Mouse (Mus musculus) liver, embryonic 12.5 days (tissue): ENCODE results near the gene Mrps7. TPM values are rescaled to one million over a fixed set of nuclear protein-coding genes. Genes with fewer than 3 reads are reported as not detected.
A peak's percentile ranks its signal among the peaks of the same experiment; 100 is the strongest.

Experiments used
- ATAC-seq: fragments of 200-750 bp; cut with Nextera tagmentation; 2 replicates; pipeline ENCODE4 v1.8.0; 2017; ENCODE audit warnings: moderate number of reproducible peaks, mild to moderate bottlenecking, moderate library complexity
- H3K27ac ChIP-seq: fragments of 300-500 bp; sonication (generic); 2 replicates; pipeline ENCODE4 v1.5.1; 2016; ENCODE audit warnings: mild to moderate bottlenecking
- H3K27me3 ChIP-seq: fragments of 300-500 bp; sonication (generic); replicated peaks from 2 replicates; pipeline ENCODE4 v1.6.1; 2016; ENCODE audit warnings: mild to moderate bottlenecking, moderate library complexity
- H3K36me3 ChIP-seq: fragments of 300-500 bp; sonication (generic); 2 replicates; pipeline ENCODE4 v1.6.1; 2016; ENCODE audit warnings: mild to moderate bottlenecking, moderate library complexity
- H3K4me1 ChIP-seq: fragments of 300-500 bp; sonication (generic); 2 replicates; pipeline ENCODE4 v1.6.1; 2016
- H3K4me2 ChIP-seq: fragments of 300-500 bp; sonication (generic); 2 replicates; pipeline ENCODE4 v1.6.1; 2016; ENCODE audit warnings: mild to moderate bottlenecking, moderate library complexity
- H3K4me3 ChIP-seq: fragments of 300-500 bp; sonication (generic); 2 replicates; pipeline ENCODE4 v1.5.1; 2016; ENCODE audit warnings: mild to moderate bottlenecking, moderate library complexity
- H3K9ac ChIP-seq: fragments of 300-500 bp; sonication (generic); 2 replicates; pipeline ENCODE4 v1.6.1; 2016; ENCODE audit warnings: mild to moderate bottlenecking, moderate library complexity
- H3K9me3 ChIP-seq: fragments of 300-500 bp; sonication (generic); replicated peaks from 2 replicates; pipeline ENCODE4 v1.6.1; 2016; ENCODE audit warnings: mild to moderate bottlenecking, moderate library complexity
- WGBS: fragments of 180-500 bp; shearing (Covaris S2); methylation state at CpG from one replicate; pipeline ENCODE4 v1.1.7; 2016; ENCODE audit not compliant: insufficient replicate concordance; 5-methylcytosine and 5-hydroxymethylcytosine counted together
- polyA plus RNA-seq: library from polyadenylated mRNA; unstranded; fragments of >200 nt; fragmentation: Nextera tagmentation; extraction: Ambion mirVana; gene quantifications from 2 replicates; pipeline ENCODE4 v1.2.1, GENCODE M21; 2016

Mrps7 gene
- polyA plus RNA-seq, 1 experiment from 2014 or later: 87.3 TPM

GRCm38 (mm10) chr11:115612059-115612409 is 8.3 kb downstream of the Mrps7 start:
- peak overlapping the region; percentile 68 for H3K4me3 ChIP-seq
- no peaks in the 10 kb centered on the region for H3K27me3 ChIP-seq
- H3K4me2 ChIP-seq: peak overlapping the region; percentile 93
- peak overlapping the region; percentile 96 for H3K27ac ChIP-seq
- peaks cover 57% of the 10 kb centered on the region for H3K36me3 ChIP-seq
- WGBS: 2% methylated on average over 13 of the region's 13 CpGs
- no peaks in the 10 kb centered on the region for H3K9me3 ChIP-seq
- peaks cover 47% of the 10 kb centered on the region for H3K4me1 ChIP-seq
- peak overlapping the region; percentile 82 for H3K9ac ChIP-seq
- peak; percentile 28; the same call in 1 of the 2 replicates for ATAC-seq

- no peaks in the 10 kb centered on the region for H3K27me3 ChIP-seq
- H3K27ac ChIP-seq: peak within 1 kb of the TSS; percentile 96
- H3K4me1 ChIP-seq: peaks cover 50% of the 10 kb centered on the region
- ATAC-seq: peak; percentile 88
- H3K4me3 ChIP-seq: peak within 1 kb of the TSS; percentile 68
- peak within 1 kb of the TSS; percentile 82 for H3K9ac ChIP-seq
- H3K4me2 ChIP-seq: peak within 1 kb of the TSS; percentile 93
- under 1% methylated on average over 80 of the region's 80 CpGs for WGBS
- no peaks in the 10 kb centered on the region for H3K9me3 ChIP-seq
- H3K36me3 ChIP-seq: peaks cover 57% of the 10 kb centered on the region
Measured at GRCm38 (mm10) chr11:115612410-115613137, 8.8 kb downstream of the Mrps7 start, which contains the start of gene Mif4gd. Gene Mif4gd (minus strand): TSS chr11:115612969.

- Histone ChIP-seq H3K9me3 (no peaks in the 10 kb centered on the region), H3K9ac (peak overlapping the region; percentile 82), H3K36me3 (peaks cover 54% of the 10 kb centered on the region), H3K27me3 (no peaks in the 10 kb centered on the region), H3K27ac (peak overlapping the region; percentile 96), H3K4me2 (peak overlapping the region; percentile 93), H3K4me1 (peaks cover 50% of the 10 kb centered on the region), H3K4me3 (peak overlapping the region; percentile 68)
- WGBS: under 1% methylated on average over 16 of the region's 16 CpGs
- peak; percentile 42 for ATAC-seq
Measured at GRCm38 (mm10) chr11:115613138-115613945, 9.6 kb downstream of the Mrps7 start.

- no peaks in the 10 kb centered on the region for H3K27me3 ChIP-seq
- peaks cover 42% of the 10 kb centered on the region for H3K4me1 ChIP-seq
- H3K9ac ChIP-seq: no peak overlapping the region
- 73% methylated on average over 10 of the region's 10 CpGs for WGBS
- H3K9me3 ChIP-seq: no peaks in the 10 kb centered on the region
- H3K36me3 ChIP-seq: peaks cover 54% of the 10 kb centered on the region
- ATAC-seq: no peak
- H3K4me2 ChIP-seq: no peak overlapping the region
- no peak overlapping the region for H3K4me3 ChIP-seq
- 0 out of 2 replicates have a peak overlapping the region, but pooled peaks have one; percentile 96 for H3K27ac ChIP-seq
Measured at GRCm38 (mm10) chr11:115614346-115615107, 10.8 kb downstream of the Mrps7 start.

GRCm38 (mm10) chr11:115615108-115615825 is 11.5 kb downstream of the Mrps7 start:
- Histone ChIP-seq H3K36me3 (peaks cover 55% of the 10 kb centered on the region), H3K4me2 (no peak overlapping the region), H3K27ac (no peak overlapping the region), H3K27me3 (no peaks in the 10 kb centered on the region), H3K4me3 (no peak overlapping the region), H3K4me1 (peaks cover 39% of the 10 kb centered on the region), H3K9ac (no peak overlapping the region), H3K9me3 (no peaks in the 10 kb centered on the region)
- WGBS: 81% methylated on average over 15 of the region's 15 CpGs
- no peak for ATAC-seq

- no peaks in the 10 kb centered on the region for H3K27me3 ChIP-seq
- H3K27ac ChIP-seq: no peak overlapping the region
- no peak overlapping the region for H3K9ac ChIP-seq
- no peak for ATAC-seq
- H3K36me3 ChIP-seq: peaks cover 60% of the 10 kb centered on the region
- H3K9me3 ChIP-seq: no peaks in the 10 kb centered on the region
- no peak overlapping the region for H3K4me3 ChIP-seq
- peaks cover 39% of the 10 kb centered on the region for H3K4me1 ChIP-seq
- H3K4me2 ChIP-seq: no peak overlapping the region
- WGBS: 87% methylated on average over 6 of the region's 6 CpGs
Measured at GRCm38 (mm10) chr11:115615875-115616274, 12.2 kb downstream of the Mrps7 start.

GRCm38 (mm10) chr11:115616371-115616770 is 12.6 kb downstream of the Mrps7 start:
- no peak overlapping the region for H3K9ac ChIP-seq

GRCm38 (mm10) chr11:115616893-115617292 is 13.2 kb downstream of the Mrps7 start:
- Histone ChIP-seq H3K4me3 (no peak overlapping the region), H3K27ac (no peak overlapping the region), H3K9ac (no peak overlapping the region), H3K4me2 (no peak overlapping the region), H3K36me3 (peaks cover 65% of the 10 kb centered on the region), H3K27me3 (no peaks in the 10 kb centered on the region), H3K9me3 (no peaks in the 10 kb centered on the region), H3K4me1 (peaks cover 30% of the 10 kb centered on the region)
- 83% methylated on average over 6 of the region's 6 CpGs for WGBS
- ATAC-seq: no peak

More at GRCm38 (mm10) chr11:115616371-115616770, 12.6 kb downstream of the Mrps7 start:
- peaks cover 65% of the 10 kb centered on the region for H3K36me3 ChIP-seq
- peaks cover 35% of the 10 kb centered on the region for H3K4me1 ChIP-seq
- no peak for ATAC-seq
- H3K27me3 ChIP-seq: no peaks in the 10 kb centered on the region
- H3K4me2 ChIP-seq: no peak overlapping the region
- H3K27ac ChIP-seq: no peak overlapping the region
- no peaks in the 10 kb centered on the region for H3K9me3 ChIP-seq
- 88% methylated on average over 7 of the region's 7 CpGs for WGBS
- no peak overlapping the region for H3K4me3 ChIP-seq

GRCm38 (mm10) chr11:115618001-115618400 is 14.3 kb downstream of the Mrps7 start:
- no peak overlapping the region for H3K4me2 ChIP-seq
- H3K9me3 ChIP-seq: no peaks in the 10 kb centered on the region
- no peak overlapping the region for H3K9ac ChIP-seq
- peaks cover 25% of the 10 kb centered on the region for H3K4me1 ChIP-seq
- 93% methylated on average over 2 of the region's 2 CpGs for WGBS
- H3K27me3 ChIP-seq: no peaks in the 10 kb centered on the region
- peaks cover 75% of the 10 kb centered on the region for H3K36me3 ChIP-seq
- H3K4me3 ChIP-seq: no peak overlapping the region
- no peak for ATAC-seq
- H3K27ac ChIP-seq: no peak overlapping the region

GRCm38 (mm10) chr11:115618732-115619516 is 15.2 kb downstream of the Mrps7 start:
- no peak overlapping the region for H3K27ac ChIP-seq
- 84% methylated on average over 16 of the region's 16 CpGs for WGBS
- no peak overlapping the region for H3K9ac ChIP-seq
- H3K4me3 ChIP-seq: no peak overlapping the region
- H3K4me2 ChIP-seq: no peak overlapping the region
- H3K9me3 ChIP-seq: no peaks in the 10 kb centered on the region
- no peak for ATAC-seq
- peaks cover 83% of the 10 kb centered on the region for H3K36me3 ChIP-seq
- no peaks in the 10 kb centered on the region for H3K27me3 ChIP-seq
- H3K4me1 ChIP-seq: peaks cover 16% of the 10 kb centered on the region

GRCm38 (mm10) chr11:115619949-115620348 is 16.2 kb downstream of the Mrps7 start:
- WGBS: 92% methylated on average over 7 of the region's 7 CpGs
- Histone ChIP-seq H3K9me3 (no peaks in the 10 kb centered on the region), H3K27me3 (no peaks in the 10 kb centered on the region), H3K27ac (no peak overlapping the region), H3K9ac (no peak overlapping the region), H3K36me3 (peaks cover 80% of the 10 kb centered on the region), H3K4me1 (peaks cover 13% of the 10 kb centered on the region), H3K4me3 (no peak overlapping the region), H3K4me2 (no peak overlapping the region)
- no peak for ATAC-seq
